Comparison of ENCODE assay signal across 16 mouse cellular contexts in genomic region chr7:89676176-89676575, GRCm38 (mm10). TPM values are rescaled to one million over a fixed set of nuclear protein-coding genes. Genes with fewer than 3 reads are reported as not detected.
"Had no signal": no experiment of that assay in that cellular context is flagged by ENCODE, and none has a peak within 500 bp of the region (broad histone marks: within the 10 kb centered on the region; RNA-seq: fewer than 3 reads in every experiment).

No protein-coding gene starts in this region.

- H3K4me2 ChIP-seq: intestine, embryonic 15.5 days; limb, embryonic 15.5 days; midbrain, embryonic 13.5 days; neural tube, embryonic 15.5 days had no signal

- H3K27me3 ChIP-seq: intestine, embryonic 15.5 days; limb, embryonic 15.5 days; midbrain, embryonic 13.5 days; neural tube, embryonic 15.5 days had no signal

- H3K4me1 ChIP-seq: intestine, embryonic 15.5 days; midbrain, embryonic 13.5 days; neural tube, embryonic 15.5 days had no signal

- DNase-seq: kidney, adult 18-20 months; kidney, postnatal 4 days; lung, adult 2 months; lung, postnatal 10 days; right cerebral cortex, adult 18-20 months; right cerebral cortex, postnatal 25 days; thymus, adult 18-20 months; thymus, postnatal 14 days had no signal

- H3K9ac ChIP-seq: intestine, embryonic 15.5 days; limb, embryonic 15.5 days; liver, embryonic 14.5 days; midbrain, embryonic 13.5 days; neural tube, embryonic 15.5 days had no signal

- H3K36me3 ChIP-seq: intestine, embryonic 15.5 days; limb, embryonic 15.5 days; midbrain, embryonic 13.5 days; neural tube, embryonic 15.5 days had no signal

- H3K9me3 ChIP-seq: intestine, embryonic 15.5 days; limb, embryonic 15.5 days; midbrain, embryonic 13.5 days; neural tube, embryonic 15.5 days had no signal

- ATAC-seq: intestine, embryonic 15.5 days; midbrain, embryonic 13.5 days had no signal

- H3K27ac ChIP-seq: intestine, embryonic 15.5 days; left cerebral cortex, adult 2 months; limb, embryonic 15.5 days; liver, embryonic 14.5 days; midbrain, embryonic 13.5 days; neural tube, embryonic 15.5 days had no signal

- H3K4me3 ChIP-seq: intestine, embryonic 15.5 days; left cerebral cortex, adult 2 months; limb, embryonic 15.5 days; midbrain, embryonic 13.5 days; myocyte; neural tube, embryonic 15.5 days had no signal

RNA-seq across cellular contexts. Expression of gene Me3, which starts 44.0 kb away (rescaled TPM):
- total RNA-seq: megakaryocyte-erythroid progenitor cell, adult 5-6 weeks had no signal
- polyA plus RNA-seq: liver, embryonic 14.5 days had no signal
